Mouse (Mus musculus) hindbrain, embryonic 16.5 days (tissue): ENCODE results near the gene Gls2. TPM values are rescaled to one million over a fixed set of nuclear protein-coding genes. Genes with fewer than 3 reads are reported as not detected.

ENCODE experiments used
- ATAC-seq: fragments of 200-750 bp; cut with Nextera tagmentation; 2 replicates; pipeline ENCODE4 v1.8.0; 2017; ENCODE audit warnings: moderate TSS enrichment, moderate library complexity
- H3K27ac ChIP-seq: fragments of 300-500 bp; sonication (generic); 2 replicates; pipeline ENCODE4 v1.5.1; 2014; ENCODE audit warnings: low read depth, mild to moderate bottlenecking, control low read depth, low read length, moderate library complexity
- H3K27me3 ChIP-seq: fragments of 300-500 bp; sonication (generic); replicated peaks from 2 replicates; pipeline ENCODE4 v1.6.1; 2014; ENCODE audit warnings: low read length; ENCODE audit not compliant: control insufficient read depth, insufficient read depth
- H3K36me3 ChIP-seq: fragments of 300-500 bp; sonication (generic); 2 replicates; pipeline ENCODE4 v1.6.1; 2014; ENCODE audit warnings: mild to moderate bottlenecking, low read length, moderate library complexity, mixed read lengths; ENCODE audit not compliant: control insufficient read depth, insufficient read depth
- H3K4me1 ChIP-seq: fragments of 300-500 bp; sonication (generic); 2 replicates; pipeline ENCODE4 v1.6.1; 2014; ENCODE audit warnings: low read depth, low read length; ENCODE audit not compliant: control insufficient read depth, insufficient read depth
- H3K4me2 ChIP-seq: fragments of 300-500 bp; sonication (generic); 2 replicates; pipeline ENCODE4 v1.6.1; 2014; ENCODE audit warnings: mild to moderate bottlenecking, low read length, control low read depth, moderate library complexity
- H3K4me3 ChIP-seq: fragments of 300-500 bp; sonication (generic); 2 replicates; pipeline ENCODE4 v1.5.1; 2014; ENCODE audit warnings: mild to moderate bottlenecking, low read length, control low read depth, moderate library complexity
- H3K9ac ChIP-seq: fragments of 300-500 bp; sonication (generic); 2 replicates; pipeline ENCODE4 v1.6.1; 2014; ENCODE audit warnings: low read depth, mild to moderate bottlenecking, control low read depth, low read length, moderate library complexity
- H3K9me3 ChIP-seq: fragments of 300-500 bp; sonication (generic); 2 replicates; pipeline ENCODE4 v1.6.1; 2014; ENCODE audit warnings: mild to moderate bottlenecking, low read length, moderate library complexity; ENCODE audit not compliant: control insufficient read depth
- WGBS: fragments of 180-500 bp; shearing (Covaris S2); extraction: QIAGEN DNeasy Blood & Tissue Kit; methylation state at CpG from one replicate; pipeline ENCODE4 v1.1.7; 2014; 5-methylcytosine and 5-hydroxymethylcytosine counted together
- polyA plus RNA-seq: library from polyadenylated mRNA; unstranded; fragments of >200 nt; fragmentation: Nextera tagmentation; extraction: Ambion mirVana; gene quantifications from 2 replicates; pipeline ENCODE4 v1.2.1, GENCODE M21; 2015

Gene Gls2
- polyA plus RNA-seq, 1 experiment from 2014 or later: 2.4 TPM

DNA sequence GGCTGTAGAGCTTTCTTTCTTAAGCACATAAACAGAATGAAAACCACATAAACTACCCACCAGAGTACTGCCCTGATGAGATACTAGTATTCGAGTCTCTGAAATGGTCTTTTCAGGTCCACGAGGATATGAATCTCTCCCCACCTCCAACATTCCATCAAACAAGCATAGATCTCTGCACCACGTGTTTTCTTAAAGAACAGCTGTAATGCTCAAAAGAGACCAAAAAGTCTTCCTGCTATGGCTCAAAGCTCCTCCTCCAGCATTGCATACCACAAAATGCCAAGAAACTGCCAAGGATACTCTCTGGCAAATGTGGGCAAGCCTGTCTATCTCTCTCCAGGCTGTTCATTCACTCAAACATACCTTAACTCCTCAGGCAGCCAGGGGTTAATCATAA is 19.0 kb upstream of the Gls2 start:
- Histone ChIP-seq H3K4me2 (peak overlapping the region; percentile 85), H3K27ac (no peak overlapping the region), H3K4me3 (peak overlapping the region; percentile 54), H3K9me3 (no peaks in the 10 kb centered on the region), H3K36me3 (no peaks in the 10 kb centered on the region), H3K4me1 (peaks cover 9% of the 10 kb centered on the region), H3K9ac (peak overlapping the region; percentile 65), H3K27me3 (no peaks in the 10 kb centered on the region)
- ATAC-seq: no peak
- 18% methylated on average over 3 of the region's 3 CpGs for WGBS

DNA sequence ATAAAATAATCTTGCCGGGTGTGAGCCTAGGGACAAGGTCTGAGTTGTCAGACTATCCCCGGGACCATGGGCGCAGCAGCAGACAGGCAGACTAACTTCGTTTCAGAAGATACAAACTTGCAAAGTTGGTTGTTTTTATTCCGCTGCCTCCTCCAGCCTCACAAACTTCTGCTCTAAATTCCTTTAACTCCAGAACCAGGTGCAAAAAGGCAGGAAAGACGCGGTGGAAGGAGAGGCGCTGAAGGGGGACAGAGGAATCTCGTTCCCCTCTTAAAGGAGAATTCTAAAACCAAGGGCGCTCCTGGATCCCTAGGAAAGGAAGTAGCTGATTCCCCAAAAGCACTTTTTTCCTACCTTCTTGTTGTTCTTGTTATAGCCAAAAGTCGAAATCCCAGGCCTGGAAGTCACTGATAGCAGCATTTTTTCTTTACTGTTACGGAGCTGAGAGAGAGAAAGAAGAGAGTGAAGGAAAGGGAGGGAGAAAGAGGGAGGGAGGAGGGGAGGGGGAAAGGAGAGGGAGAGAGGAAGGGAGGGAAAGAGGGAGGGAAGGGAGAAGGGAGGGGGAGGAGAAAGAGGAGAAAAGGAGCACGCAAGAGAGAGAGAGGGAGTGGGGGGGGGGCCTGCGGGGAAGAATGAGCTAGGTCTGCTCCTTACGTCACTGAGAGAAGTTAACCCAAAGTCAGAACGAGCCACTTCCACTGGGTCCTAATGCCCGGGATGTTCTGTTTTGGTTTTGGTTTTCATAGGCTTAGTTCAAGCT is 18.1 kb upstream of the Gls2 start:
- no peaks in the 10 kb centered on the region for H3K27me3 ChIP-seq
- ATAC-seq: peak; percentile 88
- H3K36me3 ChIP-seq: no peaks in the 10 kb centered on the region
- peak overlapping the region; percentile 85 for H3K4me2 ChIP-seq
- peak overlapping the region; percentile 65 for H3K9ac ChIP-seq
- no peaks in the 10 kb centered on the region for H3K9me3 ChIP-seq
- H3K27ac ChIP-seq: peak overlapping the region; percentile 83
- WGBS: under 1% methylated on average over 17 of the region's 17 CpGs
- H3K4me1 ChIP-seq: peaks cover 9% of the 10 kb centered on the region
- peak overlapping the region; percentile 54 for H3K4me3 ChIP-seq

DNA sequence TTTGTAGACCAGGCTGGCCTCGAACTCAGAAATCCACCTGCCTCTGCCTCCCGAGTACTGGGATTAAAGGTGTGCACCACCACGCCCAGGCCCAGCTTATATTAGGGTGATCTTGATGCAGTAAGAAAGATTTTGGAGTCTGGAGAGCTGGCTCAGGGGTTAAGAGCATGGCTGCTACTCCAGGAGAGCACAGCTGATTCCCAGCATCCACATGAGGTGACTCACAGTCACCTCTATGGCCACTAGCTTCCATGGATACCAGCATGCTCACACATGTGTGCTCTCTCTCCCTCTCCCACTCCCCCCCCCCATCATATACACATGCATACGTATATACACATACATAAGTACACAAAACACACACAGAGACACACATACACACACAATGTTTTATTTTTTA is 16.9 kb upstream of the Gls2 start:
- 0 out of 2 replicates have a peak, but pooled peaks have one; percentile 30 for ATAC-seq
- WGBS: 84% methylated on average over 4 of the region's 4 CpGs

DNA sequence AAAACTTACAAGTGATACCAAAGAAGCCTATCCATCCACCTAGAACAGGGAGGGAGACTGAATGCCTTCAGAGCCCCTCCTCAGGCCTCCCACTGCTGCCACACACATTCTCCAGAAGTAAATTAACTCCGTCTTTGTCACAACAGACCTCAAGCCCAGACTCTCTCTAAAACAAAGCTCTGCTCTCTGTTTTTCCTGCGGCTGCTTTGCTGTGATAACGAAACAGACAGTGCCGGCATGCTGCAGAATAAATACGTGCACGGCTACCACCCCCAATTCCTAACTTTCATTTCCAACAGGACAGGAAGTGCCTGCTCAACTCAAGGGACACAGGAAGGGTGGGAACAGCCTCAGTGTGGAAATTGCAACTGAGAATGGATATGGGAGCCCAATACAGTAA is 14.3 kb upstream of the Gls2 start, which contains the start of gene Rbms2:
TSS of gene Rbms2 (minus strand) at position 309 of the 400 bp plus-strand sequence.
- Histone ChIP-seq H3K36me3 (no peaks in the 10 kb centered on the region), H3K4me1 (peaks cover 9% of the 10 kb centered on the region), H3K27ac (no peak within 1 kb of the TSS), H3K4me2 (no peak within 1 kb of the TSS), H3K27me3 (no peaks in the 10 kb centered on the region), H3K4me3 (no peak within 1 kb of the TSS), H3K9ac (no peak within 1 kb of the TSS), H3K9me3 (no peaks in the 10 kb centered on the region)
- ATAC-seq: no peak
- 2% methylated on average over 6 of the region's 6 CpGs for WGBS

More for the DNA sequence above, 16.9 kb upstream of the Gls2 start:
- Histone ChIP-seq H3K9ac (no peak overlapping the region), H3K4me1 (peaks cover 9% of the 10 kb centered on the region), H3K36me3 (no peaks in the 10 kb centered on the region), H3K9me3 (no peaks in the 10 kb centered on the region), H3K27ac (no peak overlapping the region), H3K4me3 (no peak overlapping the region), H3K4me2 (no peak overlapping the region), H3K27me3 (no peaks in the 10 kb centered on the region)

DNA sequence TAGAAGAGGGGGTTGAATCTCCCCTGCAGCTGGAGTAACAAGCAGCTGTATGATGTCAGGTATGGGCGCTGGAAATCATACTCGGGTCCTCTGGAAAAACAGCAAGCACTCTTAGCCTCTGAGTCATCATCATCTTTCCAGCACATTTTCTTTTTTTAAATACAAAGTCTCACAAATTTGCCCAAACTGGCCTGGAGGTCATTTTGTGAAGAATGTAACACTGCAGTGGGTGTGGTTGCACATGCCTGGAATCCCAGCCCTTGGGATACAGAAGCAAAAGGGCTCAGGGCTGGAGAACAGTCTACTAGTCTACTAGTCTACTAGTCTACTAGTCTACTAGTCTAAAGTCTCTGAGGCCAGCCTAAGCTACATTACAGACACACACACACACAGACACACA is 10.0 kb upstream of the Gls2 start:
- Histone ChIP-seq H3K9me3 (no peaks in the 10 kb centered on the region), H3K27ac (no peak overlapping the region), H3K4me3 (no peak overlapping the region), H3K27me3 (no peaks in the 10 kb centered on the region), H3K4me1 (no peaks in the 10 kb centered on the region), H3K9ac (no peak overlapping the region), H3K4me2 (no peak overlapping the region), H3K36me3 (no peaks in the 10 kb centered on the region)
- WGBS: 93% methylated on average over 2 of the region's 2 CpGs
- no peak for ATAC-seq

DNA sequence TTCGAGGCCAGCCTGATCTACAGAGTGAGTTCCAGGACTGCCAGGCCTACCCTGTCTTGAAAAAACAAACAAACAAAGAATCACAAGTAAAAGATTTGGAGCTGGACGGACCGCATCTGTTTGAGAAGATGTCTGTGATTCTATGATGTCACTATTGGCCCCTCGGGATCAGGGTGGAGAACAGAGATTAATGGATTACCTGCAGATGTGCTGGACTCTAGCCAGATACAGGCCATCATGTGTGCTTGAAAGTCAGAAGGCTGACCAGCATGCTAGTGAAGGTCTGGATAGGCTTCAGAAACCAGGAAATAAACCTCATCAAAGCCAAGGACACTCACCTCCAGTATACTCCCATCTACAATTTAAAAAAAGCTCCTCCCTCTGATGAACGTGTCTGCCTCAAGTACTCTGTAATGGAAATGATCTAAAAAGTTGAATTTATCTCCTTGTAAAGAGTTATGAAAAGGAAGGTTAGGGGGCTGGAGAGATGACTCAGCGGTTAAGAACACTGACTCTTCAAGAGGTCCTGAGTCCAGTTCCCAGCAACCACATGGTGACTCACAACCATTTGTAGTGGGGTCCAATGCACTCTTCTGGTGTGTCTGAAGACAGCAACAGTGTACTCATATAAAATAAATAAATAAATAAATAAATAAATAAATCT is 8.8 kb upstream of the Gls2 start:
- Histone ChIP-seq H3K4me2 (no peak overlapping the region), H3K27ac (no peak overlapping the region), H3K4me1 (no peaks in the 10 kb centered on the region), H3K27me3 (no peaks in the 10 kb centered on the region), H3K4me3 (no peak overlapping the region), H3K9me3 (no peaks in the 10 kb centered on the region), H3K9ac (no peak overlapping the region), H3K36me3 (no peaks in the 10 kb centered on the region)
- WGBS: 78% methylated on average over 6 of the region's 6 CpGs
- ATAC-seq: no peak

DNA sequence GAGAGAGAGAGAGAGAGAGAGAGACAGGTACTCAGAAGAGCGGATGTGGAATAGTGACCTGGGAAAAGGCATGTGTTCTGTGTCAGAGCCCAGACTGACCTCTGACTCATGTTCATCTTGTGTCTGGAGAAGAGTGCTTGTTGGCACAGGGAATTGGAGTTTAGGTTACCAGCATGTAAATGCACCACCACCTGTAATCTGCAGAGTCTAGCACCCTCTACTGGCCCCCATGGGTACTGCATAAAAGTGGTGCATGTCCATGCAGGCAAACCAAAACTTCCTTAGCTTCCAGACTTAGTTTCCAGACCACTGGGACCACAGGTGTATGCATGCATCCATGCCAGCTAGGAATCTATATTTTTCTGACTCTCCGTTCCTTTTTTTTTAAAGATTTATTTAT is 8.3 kb upstream of the Gls2 start:
- no peaks in the 10 kb centered on the region for H3K9me3 ChIP-seq
- no peak overlapping the region for H3K4me2 ChIP-seq
- H3K4me1 ChIP-seq: no peaks in the 10 kb centered on the region
- no peak overlapping the region for H3K4me3 ChIP-seq
- no peaks in the 10 kb centered on the region for H3K36me3 ChIP-seq
- WGBS: 66% methylated on average over 2 of the region's 2 CpGs
- no peak overlapping the region for H3K27ac ChIP-seq
- H3K9ac ChIP-seq: no peak overlapping the region
- no peaks in the 10 kb centered on the region for H3K27me3 ChIP-seq
- ATAC-seq: no peak

DNA sequence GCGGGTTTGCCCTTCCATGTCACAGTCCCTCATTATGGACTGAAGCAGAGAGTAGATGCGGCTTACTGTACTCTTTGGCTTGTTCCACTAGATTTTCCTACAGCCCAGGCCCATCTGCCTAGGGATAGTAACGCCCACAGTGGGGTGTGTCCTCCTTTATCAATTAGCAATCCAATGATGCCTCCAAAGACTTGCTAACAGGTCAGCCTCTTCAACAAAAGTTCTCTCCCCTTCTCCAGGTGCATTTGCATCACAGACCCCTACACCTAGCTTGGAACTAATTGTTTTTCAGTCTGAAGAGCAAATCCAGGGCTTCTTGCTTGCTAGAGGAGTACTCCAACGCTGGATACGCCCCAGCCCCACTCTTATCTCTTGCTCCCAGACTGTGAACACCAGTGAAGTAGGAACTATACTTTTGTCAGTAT is 7.1 kb upstream of the Gls2 start:
- WGBS: 69% methylated on average over 5 of the region's 5 CpGs
- Histone ChIP-seq H3K4me3 (no peak overlapping the region), H3K9me3 (no peaks in the 10 kb centered on the region), H3K27ac (no peak overlapping the region), H3K9ac (no peak overlapping the region), H3K4me1 (no peaks in the 10 kb centered on the region), H3K27me3 (no peaks in the 10 kb centered on the region), H3K4me2 (no peak overlapping the region), H3K36me3 (no peaks in the 10 kb centered on the region)
- no peak for ATAC-seq

DNA sequence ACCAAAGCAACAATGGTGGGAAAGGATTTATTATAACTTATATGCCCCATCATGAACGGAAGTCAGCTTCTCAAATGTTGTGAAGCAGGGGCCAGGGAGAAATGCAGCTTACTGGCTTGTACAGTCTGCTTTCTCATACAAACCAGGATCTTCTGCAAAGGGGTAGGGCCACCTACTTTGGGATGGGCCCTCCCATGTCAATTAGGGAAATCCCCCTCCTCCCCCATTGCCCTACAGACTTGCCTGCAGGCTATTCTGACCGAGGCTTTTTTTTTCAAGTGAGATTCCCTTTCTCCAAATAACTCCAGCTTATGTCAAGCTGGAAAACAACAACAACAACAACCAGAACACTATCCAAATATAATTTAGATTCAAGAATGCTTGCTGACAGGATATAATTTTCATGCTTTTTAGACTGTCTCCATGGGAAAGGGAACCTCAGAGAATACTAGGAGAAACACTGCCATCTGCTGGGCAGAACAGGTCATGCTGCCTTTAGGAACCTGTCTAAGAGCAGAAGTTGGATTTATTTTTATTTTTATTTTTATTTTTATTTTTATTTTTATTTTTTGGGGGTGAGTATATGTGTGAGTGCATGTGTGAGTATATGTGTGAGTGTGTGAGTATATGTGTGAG is 5.9 kb upstream of the Gls2 start:
- Histone ChIP-seq H3K4me3 (no peak overlapping the region), H3K36me3 (no peaks in the 10 kb centered on the region), H3K9me3 (no peaks in the 10 kb centered on the region), H3K27me3 (no peaks in the 10 kb centered on the region), H3K9ac (no peak overlapping the region), H3K27ac (no peak overlapping the region), H3K4me1 (no peaks in the 10 kb centered on the region), H3K4me2 (no peak overlapping the region)
- WGBS: 40% methylated on average over 2 of the region's 2 CpGs
- no peak for ATAC-seq
